28 mouse cellular contexts compared by ENCODE assay signal in genomic region chr3:100786076-100786475, GRCm38 (mm10). TPM values are rescaled to one million over a fixed set of nuclear protein-coding genes. Genes with fewer than 3 reads are reported as not detected.
DNase-seq lines count a peak whose midpoint lies in the region; ATAC-seq lines count a peak whose summit lies in the region.
"Had no signal": no experiment of that assay in that cellular context is flagged by ENCODE, and none has a peak within 500 bp of the region (broad histone marks: within the 10 kb centered on the region; RNA-seq: fewer than 3 reads in every experiment).

No protein-coding gene starts in this region.

- H3K27me3 ChIP-seq in heart, embryonic 12.5 days (replicated peaks): no peaks in the 10 kb centered on the region
- H3K27me3 ChIP-seq in midbrain, embryonic 14.5 days (ENCODE audit: control insufficient read depth, insufficient read depth, low read length): no peaks in the 10 kb centered on the region
- H3K27me3 ChIP-seq: embryonic facial prominence, embryonic 12.5 days; forebrain, embryonic 12.5 days; hindbrain, embryonic 15.5 days; kidney, embryonic 15.5 days; limb, embryonic 12.5 days; liver, embryonic 12.5 days; midbrain, embryonic 13.5 days; neural tube, embryonic 13.5 days had no signal

- H3K4me1 ChIP-seq in heart, embryonic 12.5 days (replicated peaks): peaks cover 5% of the 10 kb centered on the region
- H3K4me1 ChIP-seq in midbrain, embryonic 14.5 days (ENCODE audit: control insufficient read depth, insufficient read depth, low read length): no peaks in the 10 kb centered on the region
- H3K4me1 ChIP-seq: embryonic facial prominence, embryonic 12.5 days; forebrain, embryonic 12.5 days; hindbrain, embryonic 15.5 days; kidney, embryonic 15.5 days; liver, embryonic 12.5 days; midbrain, embryonic 13.5 days; neural tube, embryonic 13.5 days had no signal

- peak; percentile 5 to 16 for DNase-seq in heart, adult 18-20 months
- DNase-seq in 3134 (ENCODE audit: extremely low read depth, insufficient read length, low spot score): peak; percentile 53
- DNase-seq in NIH3T3 (ENCODE audit: low read depth): peak; percentile 55
- no peak for DNase-seq in midbrain, embryonic 14.5 days
- DNase-seq in left cerebral cortex, adult 11 months (ENCODE audit: low spot score): no peak
- DNase-seq in layer of hippocampus, adult 8-10 months (ENCODE audit: low spot score in 2 of 2): no peak
- DNase-seq: adrenal gland, postnatal 36 days; cerebellum, adult 9-11 months; gastrocnemius, postnatal 36 days; heart, postnatal 4 days; layer of hippocampus, postnatal 36 days; lung, adult 2 months; lung, postnatal 14 days; thymus, adult 2 months; thymus, postnatal 4 days had no signal

- no peak overlapping the region for H3K27ac ChIP-seq in heart, embryonic 12.5 days (ENCODE audit: poor library complexity, severe bottlenecking)
- H3K27ac ChIP-seq in midbrain, embryonic 14.5 days (replicated peaks; ENCODE audit: low read depth, low read length): no peak overlapping the region
- H3K27ac ChIP-seq: embryonic facial prominence, embryonic 12.5 days; forebrain, embryonic 12.5 days; hindbrain, embryonic 15.5 days; kidney, embryonic 15.5 days; limb, embryonic 12.5 days; liver, embryonic 12.5 days; midbrain, embryonic 13.5 days; neural tube, embryonic 13.5 days had no signal

- H3K4me3 ChIP-seq in heart, embryonic 12.5 days: no peak overlapping the region
- no peak overlapping the region for H3K4me3 ChIP-seq in midbrain, embryonic 14.5 days (replicated peaks; ENCODE audit: low read depth, low read length)
- H3K4me3 ChIP-seq: embryonic facial prominence, embryonic 12.5 days; forebrain, embryonic 12.5 days; hindbrain, embryonic 15.5 days; kidney, embryonic 15.5 days; limb, embryonic 12.5 days; liver, embryonic 12.5 days; megakaryocyte, embryonic 14.5 days; midbrain, embryonic 13.5 days; neural tube, embryonic 13.5 days had no signal

- H3K4me2 ChIP-seq in heart, embryonic 12.5 days: no peak overlapping the region
- no peak overlapping the region for H3K4me2 ChIP-seq in midbrain, embryonic 14.5 days (ENCODE audit: low read length)
- H3K4me2 ChIP-seq: embryonic facial prominence, embryonic 12.5 days; forebrain, embryonic 12.5 days; hindbrain, embryonic 15.5 days; kidney, embryonic 15.5 days; limb, embryonic 12.5 days; liver, embryonic 12.5 days; midbrain, embryonic 13.5 days; neural tube, embryonic 13.5 days had no signal

- WGBS in heart, embryonic 12.5 days: 50% methylated on average over 2 of the region's 2 CpGs
- WGBS in midbrain, embryonic 14.5 days: 81% methylated on average over 2 of the region's 2 CpGs

- no peaks in the 10 kb centered on the region for H3K36me3 ChIP-seq in heart, embryonic 12.5 days
- no peaks in the 10 kb centered on the region for H3K36me3 ChIP-seq in midbrain, embryonic 14.5 days (ENCODE audit: control insufficient read depth, insufficient read depth, low read length)
- H3K36me3 ChIP-seq: embryonic facial prominence, embryonic 12.5 days; forebrain, embryonic 12.5 days; hindbrain, embryonic 15.5 days; kidney, embryonic 15.5 days; limb, embryonic 12.5 days; liver, embryonic 12.5 days; midbrain, embryonic 13.5 days; neural tube, embryonic 13.5 days had no signal

- no peak overlapping the region for H3K9ac ChIP-seq in heart, embryonic 12.5 days
- H3K9ac ChIP-seq in midbrain, embryonic 14.5 days (replicated peaks; ENCODE audit: low read length): no peak overlapping the region
- H3K9ac ChIP-seq: embryonic facial prominence, embryonic 12.5 days; forebrain, embryonic 12.5 days; hindbrain, embryonic 15.5 days; kidney, embryonic 15.5 days; limb, embryonic 12.5 days; liver, embryonic 12.5 days; midbrain, embryonic 13.5 days; neural tube, embryonic 13.5 days had no signal

- no peak for ATAC-seq in heart, embryonic 12.5 days (ENCODE audit: insufficient number of reproducible peaks, low FRiP score)
- peak; percentile 59 for ATAC-seq in granulocyte monocyte progenitor cell, adult 5-6 weeks (replicated peaks; ENCODE audit: poor library complexity, severe bottlenecking)
- ATAC-seq in midbrain, embryonic 14.5 days (ENCODE audit: low FRiP score, low TSS enrichment): no peak
- ATAC-seq: liver, embryonic 12.5 days; midbrain, embryonic 13.5 days had no signal

- no peaks in the 10 kb centered on the region for H3K9me3 ChIP-seq in heart, embryonic 12.5 days (replicated peaks)
- no peaks in the 10 kb centered on the region for H3K9me3 ChIP-seq in midbrain, embryonic 14.5 days (ENCODE audit: control insufficient read depth, low read length)
- H3K9me3 ChIP-seq: embryonic facial prominence, embryonic 12.5 days; forebrain, embryonic 12.5 days; hindbrain, embryonic 15.5 days; kidney, embryonic 15.5 days; limb, embryonic 12.5 days; liver, embryonic 12.5 days; midbrain, embryonic 13.5 days; neural tube, embryonic 13.5 days had no signal

RNA-seq across cellular contexts. Expression of gene Vtcn1, which starts 39.2 kb away (rescaled TPM):
- under 1 TPM; 0.10 to 0.59 TPM for total RNA-seq in heart, adult 18-20 months (2021)
- 0.06 and 0.17 TPM in 2 replicates for polyA plus RNA-seq in heart, embryonic 12.5 days (2016; fragmentation: Nextera tagmentation; extraction: Ambion mirVana)
- not detected in 2 replicates for total RNA-seq in granulocyte monocyte progenitor cell, adult 5-6 weeks (2014; fragmentation: Nextera tagmentation)
- not detected in 2 replicates for total RNA-seq in granulocyte monocyte progenitor cell, adult 5-6 weeks (2017)
- polyA plus RNA-seq in midbrain, embryonic 14.5 days (2014; fragmentation: Nextera tagmentation; extraction: Ambion mirVana): not detected in 2 replicates
- total RNA-seq in layer of hippocampus, adult 8-10 months (2022): not detected
- total RNA-seq: layer of hippocampus, adult 18-20 months; layer of hippocampus, postnatal 36 days; MEL had no signal
- polyA plus RNA-seq: embryonic facial prominence, embryonic 12.5 days; forebrain, embryonic 12.5 days; hindbrain, embryonic 15.5 days; limb, embryonic 12.5 days; liver, embryonic 12.5 days; midbrain, embryonic 13.5 days; neural tube, embryonic 13.5 days had no signal

Comparison
In these comparisons a context has a peak if more than half of its experiments do, and no peak if none do; other contexts are left out.
1. DNase-seq: peak in heart, adult 18-20 months (2 of 2), 3134 (single experiment) and NIH3T3 (single experiment); none in midbrain, embryonic 14.5 days (single experiment), left cerebral cortex, adult 11 months (single experiment) and layer of hippocampus, adult 8-10 months (0 of 2).